Mouse (Mus musculus) hindbrain, embryonic 16.5 days (tissue): ENCODE measurements around the gene Sugct. TPM values are rescaled to one million over a fixed set of nuclear protein-coding genes. Genes with fewer than 3 reads are reported as not detected.

Experiments used
- ATAC-seq: fragments of 200-750 bp; cut with Nextera tagmentation; 2 replicates; pipeline ENCODE4 v1.8.0; 2017; ENCODE audit warnings: moderate TSS enrichment, moderate library complexity
- H3K27ac ChIP-seq: fragments of 300-500 bp; sonication (generic); 2 replicates; pipeline ENCODE4 v1.5.1; 2014; ENCODE audit warnings: low read depth, mild to moderate bottlenecking, control low read depth, low read length, moderate library complexity
- H3K27me3 ChIP-seq: fragments of 300-500 bp; sonication (generic); replicated peaks from 2 replicates; pipeline ENCODE4 v1.6.1; 2014; ENCODE audit warnings: low read length; ENCODE audit not compliant: control insufficient read depth, insufficient read depth
- H3K36me3 ChIP-seq: fragments of 300-500 bp; sonication (generic); 2 replicates; pipeline ENCODE4 v1.6.1; 2014; ENCODE audit warnings: mild to moderate bottlenecking, low read length, moderate library complexity, mixed read lengths; ENCODE audit not compliant: control insufficient read depth, insufficient read depth
- H3K4me1 ChIP-seq: fragments of 300-500 bp; sonication (generic); 2 replicates; pipeline ENCODE4 v1.6.1; 2014; ENCODE audit warnings: low read depth, low read length; ENCODE audit not compliant: control insufficient read depth, insufficient read depth
- H3K4me2 ChIP-seq: fragments of 300-500 bp; sonication (generic); 2 replicates; pipeline ENCODE4 v1.6.1; 2014; ENCODE audit warnings: mild to moderate bottlenecking, low read length, control low read depth, moderate library complexity
- H3K4me3 ChIP-seq: fragments of 300-500 bp; sonication (generic); 2 replicates; pipeline ENCODE4 v1.5.1; 2014; ENCODE audit warnings: mild to moderate bottlenecking, low read length, control low read depth, moderate library complexity
- H3K9ac ChIP-seq: fragments of 300-500 bp; sonication (generic); 2 replicates; pipeline ENCODE4 v1.6.1; 2014; ENCODE audit warnings: low read depth, mild to moderate bottlenecking, control low read depth, low read length, moderate library complexity
- H3K9me3 ChIP-seq: fragments of 300-500 bp; sonication (generic); 2 replicates; pipeline ENCODE4 v1.6.1; 2014; ENCODE audit warnings: mild to moderate bottlenecking, low read length, moderate library complexity; ENCODE audit not compliant: control insufficient read depth
- WGBS: fragments of 180-500 bp; shearing (Covaris S2); extraction: QIAGEN DNeasy Blood & Tissue Kit; methylation state at CpG from one replicate; pipeline ENCODE4 v1.1.7; 2014; 5-methylcytosine and 5-hydroxymethylcytosine counted together
- polyA plus RNA-seq: library from polyadenylated mRNA; unstranded; fragments of >200 nt; fragmentation: Nextera tagmentation; extraction: Ambion mirVana; gene quantifications from 2 replicates; pipeline ENCODE4 v1.2.1, GENCODE M21; 2015

The Sugct gene
- 2.5 and 3.6 TPM in 2 replicates for polyA plus RNA-seq

DNA sequence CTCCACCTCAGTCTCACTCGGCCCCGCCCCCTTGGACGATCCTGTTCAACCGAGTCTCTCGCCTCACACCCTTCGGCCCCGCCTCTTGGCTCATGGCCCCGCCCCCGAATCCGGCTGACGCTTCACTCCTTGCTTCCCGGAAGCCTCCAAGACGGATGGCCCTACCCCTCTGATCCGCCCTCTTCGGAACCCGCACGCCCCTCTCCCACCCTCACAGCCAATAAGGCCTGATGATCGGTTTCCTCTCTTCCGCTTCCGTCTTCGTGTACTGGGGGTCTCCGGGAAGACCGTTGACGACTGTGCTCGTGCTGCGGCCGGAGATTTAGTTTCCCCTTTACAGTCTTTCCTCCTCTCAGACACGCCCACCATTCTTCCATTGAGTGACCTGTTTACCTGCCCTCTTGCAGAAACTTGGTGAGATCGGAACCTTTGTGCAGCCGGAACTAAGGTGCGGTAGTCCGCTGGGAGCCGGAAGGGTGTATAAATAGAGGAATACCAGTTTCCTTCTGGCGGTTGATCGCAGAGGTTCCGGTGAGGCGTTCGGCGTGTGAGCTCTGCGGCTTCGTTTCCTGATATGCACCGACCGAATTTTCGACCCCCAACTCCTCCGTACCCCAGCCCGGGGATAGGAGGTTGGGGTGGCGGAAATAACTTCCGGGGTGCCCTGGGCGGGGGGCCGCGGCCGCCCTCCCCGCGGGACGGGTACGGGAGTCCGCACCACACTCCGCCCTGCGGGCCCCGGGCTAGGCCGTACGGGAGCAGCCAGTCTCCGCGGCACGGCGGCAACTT is at the start of gene Sugct, which contains the start of gene Mplkip:
Gene Sugct, minus strand, starts transcription at position 643 of the 789 bp plus-strand sequence.
Gene Mplkip, plus strand, starts transcription at position 282 of the 789 bp plus-strand sequence.
- ATAC-seq: peak; percentile 99
- WGBS: under 1% methylated on average over 63 of the region's 66 CpGs

DNA sequence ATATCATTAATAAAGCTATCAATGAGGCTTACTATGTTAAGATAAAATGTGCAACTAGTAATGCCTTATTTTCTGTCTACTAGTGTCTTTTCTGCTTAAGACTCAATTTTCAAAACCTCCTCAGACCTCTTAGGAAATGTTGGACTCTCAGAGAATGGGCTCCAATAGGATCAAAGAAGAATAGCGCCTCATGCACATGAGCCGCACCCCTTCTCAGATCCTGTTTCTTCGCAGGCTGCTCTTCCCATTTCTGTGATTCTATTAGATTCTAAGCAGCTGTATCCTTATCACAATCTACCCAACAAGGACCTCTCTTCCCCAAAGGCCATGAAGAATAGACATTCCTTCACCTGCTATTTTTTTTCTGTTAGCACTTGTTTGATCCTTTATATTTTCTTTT is 33.4 kb upstream of the Sugct start:
- no peaks in the 10 kb centered on the region for H3K27me3 ChIP-seq
- ATAC-seq: no peak
- H3K4me1 ChIP-seq: no peaks in the 10 kb centered on the region
- H3K4me2 ChIP-seq: no peak overlapping the region
- no peak overlapping the region for H3K27ac ChIP-seq
- WGBS: 92% methylated on average over 3 of the region's 3 CpGs
- peaks cover 6% of the 10 kb centered on the region for H3K36me3 ChIP-seq
- no peaks in the 10 kb centered on the region for H3K9me3 ChIP-seq
- no peak overlapping the region for H3K4me3 ChIP-seq
- H3K9ac ChIP-seq: no peak overlapping the region

More for the DNA sequence above, at the start of gene Sugct, which contains the start of gene Mplkip:
- peaks cover 8% of the 10 kb centered on the region for H3K4me1 ChIP-seq
- peak within 1 kb of the TSS; percentile 84 for H3K4me2 ChIP-seq
- H3K4me3 ChIP-seq: peak within 1 kb of the TSS; percentile 82
- H3K27ac ChIP-seq: peak within 1 kb of the TSS; percentile 92
- H3K36me3 ChIP-seq: no peaks in the 10 kb centered on the region
- no peaks in the 10 kb centered on the region for H3K27me3 ChIP-seq
- H3K9ac ChIP-seq: peak within 1 kb of the TSS; percentile 87
- H3K9me3 ChIP-seq: no peaks in the 10 kb centered on the region

DNA sequence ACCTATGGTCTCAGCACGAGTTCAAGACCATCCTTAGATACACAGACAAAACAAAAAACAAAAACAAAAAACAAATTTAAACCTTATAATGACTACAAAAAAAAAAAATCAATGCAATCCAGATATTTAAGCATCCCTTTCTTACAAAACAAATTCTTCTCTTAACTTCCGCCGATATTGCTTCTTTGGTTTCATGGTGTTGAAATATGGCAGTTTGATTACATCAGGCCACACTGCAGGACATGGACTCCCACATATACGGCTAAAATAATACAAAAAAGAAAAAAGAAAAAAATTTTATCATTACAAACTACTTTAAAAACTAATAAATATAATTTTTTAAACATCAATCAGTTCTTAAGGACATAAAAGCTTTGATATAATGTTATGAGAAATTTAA is 32.6 kb upstream of the Sugct start:
- Histone ChIP-seq H3K27ac (no peak overlapping the region), H3K4me1 (no peaks in the 10 kb centered on the region), H3K36me3 (peaks cover 6% of the 10 kb centered on the region), H3K4me3 (no peak overlapping the region), H3K27me3 (no peaks in the 10 kb centered on the region), H3K9me3 (no peaks in the 10 kb centered on the region), H3K4me2 (no peak overlapping the region), H3K9ac (no peak overlapping the region)
- ATAC-seq: no peak
- WGBS: 94% methylated on average over 4 of the region's 4 CpGs

DNA sequence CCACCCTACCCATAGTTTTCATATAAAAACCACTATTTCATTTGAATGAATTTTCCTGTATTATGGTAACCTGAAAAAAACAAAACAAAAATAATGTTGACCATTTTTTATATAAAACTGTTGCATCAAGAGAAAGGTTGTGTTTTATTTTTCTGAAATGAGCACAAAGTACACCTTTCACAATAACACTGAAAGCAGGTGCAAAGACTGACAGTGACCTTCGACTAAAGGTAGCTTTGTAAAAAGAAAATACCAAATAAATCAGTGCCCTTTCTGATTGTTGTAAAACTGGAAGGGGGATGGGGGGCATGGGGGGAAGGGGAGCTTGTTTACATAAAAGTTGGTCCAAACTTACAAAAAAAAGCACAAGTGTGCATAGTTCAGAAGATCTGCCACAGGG is 22.0 kb upstream of the Sugct start:
- Histone ChIP-seq H3K27ac (no peak overlapping the region), H3K9me3 (no peaks in the 10 kb centered on the region), H3K36me3 (peaks cover 11% of the 10 kb centered on the region), H3K9ac (no peak overlapping the region), H3K27me3 (no peaks in the 10 kb centered on the region), H3K4me3 (no peak overlapping the region), H3K4me1 (no peaks in the 10 kb centered on the region), H3K4me2 (no peak overlapping the region)
- WGBS: 87% methylated on average over 1 of the region's 1 CpGs
- no peak for ATAC-seq

DNA sequence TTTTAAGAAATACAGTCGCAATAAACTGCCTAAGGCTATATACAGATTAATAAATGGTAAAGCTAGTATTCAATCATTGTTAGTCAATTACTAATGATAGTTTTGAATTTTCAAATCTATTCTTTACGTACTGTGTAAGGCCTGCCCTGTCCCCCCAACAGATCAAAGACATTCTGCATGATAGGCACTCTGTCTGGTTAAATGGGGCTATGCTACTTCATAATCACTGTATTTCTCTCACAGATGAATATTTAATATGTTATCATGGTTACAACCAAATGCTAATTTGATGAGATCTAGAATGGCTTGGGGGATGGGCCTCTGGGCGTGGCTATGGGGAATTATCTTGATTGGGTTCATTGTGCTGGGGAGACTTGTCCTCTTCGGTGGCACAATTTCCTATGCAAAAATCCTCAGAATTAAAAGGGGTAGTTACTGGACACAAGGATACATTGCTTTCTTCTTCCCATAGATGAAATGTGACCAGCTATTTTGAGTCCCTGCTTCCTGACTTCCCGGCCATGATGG is 13.5 kb upstream of the Sugct start:
- Histone ChIP-seq H3K4me3 (no peak overlapping the region), H3K27me3 (no peaks in the 10 kb centered on the region), H3K4me1 (no peaks in the 10 kb centered on the region), H3K27ac (no peak overlapping the region), H3K36me3 (no peaks in the 10 kb centered on the region), H3K9ac (no peak overlapping the region), H3K9me3 (no peaks in the 10 kb centered on the region), H3K4me2 (no peak overlapping the region)
- WGBS: 77% methylated on average over 5 of the region's 5 CpGs
- ATAC-seq: no peak

DNA sequence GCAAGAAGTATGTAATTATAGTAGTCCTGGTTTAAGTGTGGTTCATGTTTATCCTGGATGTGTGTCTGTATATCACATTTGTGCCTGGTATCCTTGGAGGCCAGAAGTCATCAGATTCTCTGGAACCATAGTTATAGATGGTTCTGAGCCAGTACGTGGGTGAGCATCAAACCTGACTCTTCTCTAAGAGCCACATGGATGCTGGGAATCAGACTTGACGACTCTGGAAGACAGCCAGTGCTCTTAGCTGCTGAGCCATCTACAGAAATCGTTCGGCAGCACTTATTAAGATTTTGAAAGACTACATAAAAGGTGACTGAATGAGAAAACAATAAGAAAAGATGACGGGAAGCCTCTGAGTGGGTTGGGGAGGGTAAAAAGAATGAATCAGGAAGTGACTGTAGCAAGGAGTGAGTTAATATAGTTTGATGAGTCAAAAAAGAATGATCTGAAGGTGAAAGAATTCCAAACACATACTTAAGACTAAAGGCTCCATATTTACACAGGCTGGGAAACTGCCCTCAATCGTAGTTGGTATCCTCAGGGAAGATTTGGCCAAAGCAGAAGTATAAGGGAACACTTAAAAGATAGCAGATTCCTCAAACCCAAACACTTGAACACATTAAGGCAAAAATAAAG is 10.0 kb upstream of the Sugct start:
- WGBS: 89% methylated on average over 6 of the region's 6 CpGs
- Histone ChIP-seq H3K4me2 (no peak overlapping the region), H3K27ac (no peak overlapping the region), H3K4me3 (no peak overlapping the region), H3K9me3 (no peaks in the 10 kb centered on the region), H3K27me3 (no peaks in the 10 kb centered on the region), H3K4me1 (no peaks in the 10 kb centered on the region), H3K36me3 (no peaks in the 10 kb centered on the region), H3K9ac (no peak overlapping the region)
- ATAC-seq: no peak

DNA sequence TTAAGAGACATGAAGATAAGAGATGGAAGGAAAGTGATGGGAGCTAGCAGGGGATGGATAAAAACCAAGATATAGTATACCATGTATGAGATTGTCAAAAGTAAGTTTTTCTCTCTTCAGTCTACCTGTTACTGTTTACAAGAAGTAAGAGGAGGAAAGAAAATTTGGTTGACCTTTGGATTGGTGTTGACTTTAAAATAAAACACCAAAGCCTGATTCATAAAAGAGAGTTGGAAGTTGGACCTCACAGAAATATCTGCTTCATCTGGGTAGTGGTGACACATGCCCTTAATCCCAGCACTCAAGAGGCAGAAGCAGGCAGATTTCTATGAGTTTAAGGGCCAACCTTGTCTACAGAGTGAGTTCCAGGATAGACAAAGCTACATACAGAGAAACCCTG is 7.0 kb upstream of the Sugct start:
- H3K4me3 ChIP-seq: no peak overlapping the region
- H3K27me3 ChIP-seq: no peaks in the 10 kb centered on the region
- H3K9me3 ChIP-seq: no peaks in the 10 kb centered on the region
- no peak overlapping the region for H3K4me2 ChIP-seq
- no peaks in the 10 kb centered on the region for H3K4me1 ChIP-seq
- ATAC-seq: no peak
- H3K36me3 ChIP-seq: no peaks in the 10 kb centered on the region
- no peak overlapping the region for H3K27ac ChIP-seq
- H3K9ac ChIP-seq: no peak overlapping the region

DNA sequence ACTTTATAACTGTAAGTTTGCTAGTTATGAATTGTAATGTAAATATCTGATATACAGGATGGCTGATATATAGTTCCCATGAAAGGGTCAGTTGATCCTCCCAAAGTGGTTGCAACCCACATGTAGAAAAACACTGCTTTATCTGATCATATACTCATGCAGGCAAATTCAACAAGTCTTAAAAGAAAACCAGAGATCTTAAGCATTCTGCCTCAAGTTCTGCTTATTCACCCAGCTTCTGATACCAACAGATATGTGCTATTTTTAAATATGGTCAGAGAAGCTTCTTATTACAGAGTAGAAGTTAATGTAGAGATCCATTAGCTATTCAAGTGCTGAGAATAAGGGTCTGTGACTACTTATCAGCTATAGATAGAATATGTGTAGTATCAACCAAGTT is 6.0 kb upstream of the Sugct start:
- H3K4me1 ChIP-seq: no peaks in the 10 kb centered on the region; the same call in 1 of the 2 replicates
- no peak overlapping the region for H3K9ac ChIP-seq
- no peak overlapping the region for H3K4me2 ChIP-seq
- H3K4me3 ChIP-seq: no peak overlapping the region
- H3K9me3 ChIP-seq: no peaks in the 10 kb centered on the region
- H3K27me3 ChIP-seq: no peaks in the 10 kb centered on the region
- no peaks in the 10 kb centered on the region for H3K36me3 ChIP-seq
- no peak overlapping the region for H3K27ac ChIP-seq
- no peak for ATAC-seq

DNA sequence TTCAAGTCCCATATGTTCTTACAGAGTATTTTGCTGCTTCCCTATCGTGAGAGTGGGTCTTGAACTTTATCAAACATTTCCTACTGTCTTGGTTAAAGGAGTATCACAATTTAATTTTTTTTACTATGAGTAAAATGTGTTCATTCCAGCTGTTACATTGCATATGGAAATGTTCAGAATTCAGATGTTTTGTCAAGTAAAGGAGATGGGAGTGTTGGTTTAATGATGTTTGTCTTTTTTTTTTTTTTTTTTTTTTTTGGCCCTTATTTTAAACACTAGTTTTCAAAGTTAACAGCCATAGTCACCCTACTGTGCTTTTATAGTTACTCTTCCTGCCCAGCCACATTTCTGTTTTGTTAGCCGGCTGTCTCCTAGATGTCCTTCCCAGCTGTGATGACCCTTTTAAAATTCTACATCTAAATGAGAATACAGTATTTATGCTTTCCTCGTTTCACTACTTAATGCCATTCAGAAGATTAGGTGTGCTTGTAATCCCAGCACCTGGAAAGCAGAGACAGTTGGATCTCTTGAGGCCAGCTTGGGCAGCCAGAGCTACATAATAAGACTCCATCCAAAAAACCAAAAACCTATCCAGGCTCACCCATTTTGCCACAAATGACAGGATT is 4.8 kb upstream of the Sugct start:
- no peak overlapping the region for H3K9ac ChIP-seq
- H3K4me3 ChIP-seq: no peak overlapping the region
- H3K27me3 ChIP-seq: no peaks in the 10 kb centered on the region
- no peaks in the 10 kb centered on the region for H3K36me3 ChIP-seq
- WGBS: 70% methylated on average over 3 of the region's 3 CpGs
- H3K9me3 ChIP-seq: no peaks in the 10 kb centered on the region
- no peak for ATAC-seq
- H3K4me1 ChIP-seq: peaks cover 4% of the 10 kb centered on the region; the same call in 1 of the 2 replicates
- H3K4me2 ChIP-seq: no peak overlapping the region
- no peak overlapping the region for H3K27ac ChIP-seq
